Mouse (Mus musculus): ENCODE measurements at regions not wholly inside any gene's neighbourhood (a gene's known extent, or its start where the extent isn't known, plus 50 kb on each side); places are given as distances from the start of the nearest gene placed in this dataset.

DNA sequence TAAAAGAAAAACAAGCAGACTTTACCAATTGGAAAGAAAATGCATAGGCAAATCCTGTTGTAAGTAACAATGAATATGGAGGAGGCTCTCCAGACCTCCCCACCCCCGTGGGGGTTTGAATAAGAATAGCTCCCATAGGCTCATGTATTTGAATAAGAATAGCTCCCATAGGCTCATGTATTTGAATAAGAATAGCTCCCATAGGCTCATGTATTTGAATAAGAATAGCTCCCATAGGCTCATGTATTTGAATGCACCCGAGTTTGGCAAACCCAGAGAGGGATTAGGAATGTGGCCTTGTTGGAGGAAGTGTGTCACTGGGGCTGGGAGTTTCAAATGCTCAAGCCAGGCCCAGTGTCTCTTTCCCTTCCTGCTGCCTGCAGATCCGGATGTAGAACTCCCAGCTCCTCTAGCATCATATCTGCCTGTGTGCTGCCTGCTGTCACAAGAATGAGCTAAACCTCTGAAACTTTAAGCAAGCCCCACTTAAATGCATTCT lies 158.7 kb downstream of the CK137956 start:
- Histone ChIP-seq H3K4me3 (ENCODE audit: control insufficient read depth, low read depth, low read length) (no peak overlapping the region), H3K36me3 (ENCODE audit: control insufficient read depth, insufficient read depth, low read length) (no peaks in the 10 kb centered on the region), H3K27me3 (ENCODE audit: control insufficient read depth, insufficient read depth, low read length) (no peaks in the 10 kb centered on the region), H3K27ac (ENCODE audit: control insufficient read depth, insufficient read depth, low read depth, low read length) (no peak overlapping the region), H3K4me1 (ENCODE audit: control insufficient read depth, insufficient read depth, low read length) (no peaks in the 10 kb centered on the region)
- no peak for TF ChIP-seq POLR2A (IDR thresholded peaks at IDR 0.05; ENCODE audit: control insufficient read depth, low read depth, low read length)
- TF ChIP-seq CTCF (IDR thresholded peaks at IDR 0.05; ENCODE audit: control insufficient read depth, insufficient read depth, insufficient replicate concordance, low read depth, low read length), result no peak

GRCm38 (mm10) chr4:127810899-127811510 lies 159.7 kb downstream of the CK137956 start:
- TF ChIP-seq CTCF (IDR thresholded peaks at IDR 0.05; ENCODE audit: control insufficient read depth, insufficient read depth, insufficient replicate concordance, low read depth, low read length), result no peak
- TF ChIP-seq POLR2A (IDR thresholded peaks at IDR 0.05; ENCODE audit: control insufficient read depth, low read depth, low read length), result no peak
- Histone ChIP-seq H3K4me1 (ENCODE audit: control insufficient read depth, insufficient read depth, low read length) (no peaks in the 10 kb centered on the region), H3K27me3 (ENCODE audit: control insufficient read depth, insufficient read depth, low read length) (no peaks in the 10 kb centered on the region), H3K27ac (ENCODE audit: control insufficient read depth, insufficient read depth, low read depth, low read length) (no peak overlapping the region), H3K4me3 (ENCODE audit: control insufficient read depth, low read depth, low read length) (no peak overlapping the region), H3K36me3 (ENCODE audit: control insufficient read depth, insufficient read depth, low read length) (no peaks in the 10 kb centered on the region)

DNA sequence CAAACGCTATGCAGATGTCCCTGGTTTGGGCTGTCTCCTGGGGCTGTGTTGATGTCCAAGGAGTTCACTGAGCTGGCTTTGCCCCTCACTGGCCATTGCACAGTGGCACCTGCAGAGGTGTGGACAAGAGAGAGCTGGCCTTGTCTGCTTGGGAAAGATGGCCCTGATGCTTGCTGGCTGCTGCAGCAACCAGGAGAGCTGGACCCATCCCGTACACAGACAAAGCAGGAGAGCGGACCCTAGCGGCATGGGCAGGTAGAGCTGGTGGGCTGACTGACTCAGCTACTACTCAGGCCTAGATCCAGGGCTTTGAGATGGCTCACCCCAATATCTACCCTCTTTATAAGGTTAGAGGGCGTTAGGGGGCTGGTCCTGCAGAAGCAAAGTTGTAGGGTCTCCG lies 161.7 kb downstream of the CK137956 start:
- TF ChIP-seq POLR2A (IDR thresholded peaks at IDR 0.05; ENCODE audit: control insufficient read depth, low read depth, low read length) (no peak), CTCF (IDR thresholded peaks at IDR 0.05; ENCODE audit: control insufficient read depth, insufficient read depth, insufficient replicate concordance, low read depth, low read length) (no peak)
- Histone ChIP-seq H3K4me1 (ENCODE audit: control insufficient read depth, insufficient read depth, low read length) (no peaks in the 10 kb centered on the region), H3K4me3 (ENCODE audit: control insufficient read depth, low read depth, low read length) (no peak overlapping the region), H3K36me3 (ENCODE audit: control insufficient read depth, insufficient read depth, low read length) (no peaks in the 10 kb centered on the region), H3K27me3 (ENCODE audit: control insufficient read depth, insufficient read depth, low read length) (no peaks in the 10 kb centered on the region), H3K27ac (ENCODE audit: control insufficient read depth, insufficient read depth, low read depth, low read length) (no peak overlapping the region)

DNA sequence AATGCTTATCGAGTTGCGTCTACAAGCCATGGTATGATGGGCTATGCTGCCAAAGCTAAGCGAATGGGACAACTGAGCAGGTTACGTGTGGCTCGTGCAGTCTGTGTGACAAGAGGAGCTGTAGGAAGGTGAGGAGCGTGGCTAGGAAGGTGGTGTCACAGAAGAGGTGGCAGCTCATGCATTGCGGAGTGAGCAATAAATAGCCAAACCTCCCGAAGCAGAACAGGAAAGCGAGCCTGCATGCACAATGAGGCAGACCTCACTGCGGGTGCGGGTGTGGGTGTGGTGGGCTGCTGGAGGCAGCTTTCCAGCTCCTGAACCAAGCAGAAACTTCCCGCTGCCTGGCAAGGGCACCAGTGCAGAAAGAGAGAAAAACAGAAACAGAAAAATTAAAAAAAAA lies 181.5 kb downstream of the CK137956 start:
- no peak overlapping the region for H3K27ac ChIP-seq (ENCODE audit: control insufficient read depth, insufficient read depth, low read depth, low read length)
- H3K4me1 ChIP-seq (ENCODE audit: control insufficient read depth, insufficient read depth, low read length), result no peaks in the 10 kb centered on the region
- H3K4me3 ChIP-seq (ENCODE audit: control insufficient read depth, low read depth, low read length), result no peak overlapping the region
- no peaks in the 10 kb centered on the region for H3K36me3 ChIP-seq (ENCODE audit: control insufficient read depth, insufficient read depth, low read length)
- TF ChIP-seq CTCF (IDR thresholded peaks at IDR 0.05; ENCODE audit: control insufficient read depth, insufficient read depth, insufficient replicate concordance, low read depth, low read length) (no peak), POLR2A (IDR thresholded peaks at IDR 0.05; ENCODE audit: control insufficient read depth, low read depth, low read length) (no peak)
- no peaks in the 10 kb centered on the region for H3K27me3 ChIP-seq (ENCODE audit: control insufficient read depth, insufficient read depth, low read length)

DNA sequence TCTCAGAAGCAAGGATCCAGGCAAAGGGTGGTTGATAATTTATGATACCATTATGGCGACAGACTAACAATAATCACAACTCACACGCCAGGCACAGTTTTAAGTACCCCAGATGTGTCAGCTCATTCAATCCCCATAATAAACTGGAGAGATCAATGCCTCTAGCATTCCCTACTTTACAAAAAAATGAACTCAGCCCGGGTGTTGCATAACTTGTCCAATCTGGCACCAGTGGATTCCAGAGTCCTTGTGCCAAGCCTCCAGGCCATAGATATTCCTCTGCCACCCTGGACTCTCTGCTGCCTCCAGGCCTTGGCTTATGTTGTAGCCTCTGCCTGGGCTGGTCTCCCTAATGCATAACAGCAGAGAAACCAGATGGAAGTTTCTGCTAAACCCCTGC lies 185.0 kb downstream of the CK137956 start:
- H3K27ac ChIP-seq (ENCODE audit: control insufficient read depth, insufficient read depth, low read depth, low read length), result no peak overlapping the region
- H3K4me3 ChIP-seq (ENCODE audit: control insufficient read depth, low read depth, low read length), result no peak overlapping the region
- H3K36me3 ChIP-seq (ENCODE audit: control insufficient read depth, insufficient read depth, low read length), result no peaks in the 10 kb centered on the region
- no peak for TF ChIP-seq CTCF (IDR thresholded peaks at IDR 0.05; ENCODE audit: control insufficient read depth, insufficient read depth, insufficient replicate concordance, low read depth, low read length)
- no peak for TF ChIP-seq POLR2A (IDR thresholded peaks at IDR 0.05; ENCODE audit: control insufficient read depth, low read depth, low read length)
- no peaks in the 10 kb centered on the region for H3K4me1 ChIP-seq (ENCODE audit: control insufficient read depth, insufficient read depth, low read length)
- no peaks in the 10 kb centered on the region for H3K27me3 ChIP-seq (ENCODE audit: control insufficient read depth, insufficient read depth, low read length)

DNA sequence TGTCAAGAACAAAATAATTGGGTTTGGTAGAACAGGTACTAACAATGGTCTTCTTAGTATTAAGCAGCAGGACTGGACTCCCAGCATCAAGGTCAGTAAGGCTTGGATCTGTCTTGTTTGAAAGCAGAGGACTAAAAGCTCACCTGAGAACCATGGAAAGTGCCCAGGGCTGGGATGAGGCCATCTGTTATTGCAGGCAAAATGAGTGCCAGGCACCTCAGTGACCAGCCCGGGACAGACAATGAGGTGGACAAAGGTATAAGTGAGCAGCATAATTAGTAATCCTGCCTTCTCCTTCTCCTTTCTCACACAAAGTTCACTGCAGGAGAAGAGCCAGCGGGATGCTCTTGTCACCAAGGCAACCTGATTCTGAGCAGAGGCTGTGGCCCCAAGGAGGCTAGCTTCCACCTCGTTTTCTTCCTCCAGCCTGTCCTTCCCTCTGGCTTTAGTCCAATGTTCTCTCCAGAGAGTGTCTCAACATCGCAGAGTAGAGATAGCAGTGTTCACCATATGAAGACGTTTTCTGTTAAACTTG lies 198.7 kb downstream of the CK137956 start:
- no peak for TF ChIP-seq POLR2A (IDR thresholded peaks at IDR 0.05; ENCODE audit: control insufficient read depth, low read depth, low read length)
- TF ChIP-seq CTCF (IDR thresholded peaks at IDR 0.05; ENCODE audit: control insufficient read depth, insufficient read depth, insufficient replicate concordance, low read depth, low read length), result no peak
- Histone ChIP-seq H3K4me3 (ENCODE audit: control insufficient read depth, low read depth, low read length) (no peak overlapping the region), H3K36me3 (ENCODE audit: control insufficient read depth, insufficient read depth, low read length) (no peaks in the 10 kb centered on the region), H3K4me1 (ENCODE audit: control insufficient read depth, insufficient read depth, low read length) (no peaks in the 10 kb centered on the region), H3K27me3 (ENCODE audit: control insufficient read depth, insufficient read depth, low read length) (no peaks in the 10 kb centered on the region), H3K27ac (ENCODE audit: control insufficient read depth, insufficient read depth, low read depth, low read length) (no peak overlapping the region)

- Histone ChIP-seq H3K36me3 (ENCODE audit: control insufficient read depth, insufficient read depth, low read length) (no peaks in the 10 kb centered on the region), H3K4me1 (ENCODE audit: control insufficient read depth, insufficient read depth, low read length) (no peaks in the 10 kb centered on the region), H3K4me3 (ENCODE audit: control insufficient read depth, low read depth, low read length) (no peak overlapping the region), H3K27ac (ENCODE audit: control insufficient read depth, insufficient read depth, low read depth, low read length) (no peak overlapping the region), H3K27me3 (ENCODE audit: control insufficient read depth, insufficient read depth, low read length) (no peaks in the 10 kb centered on the region)
- TF ChIP-seq POLR2A (IDR thresholded peaks at IDR 0.05; ENCODE audit: control insufficient read depth, low read depth, low read length) (no peak), CTCF (IDR thresholded peaks at IDR 0.05; ENCODE audit: control insufficient read depth, insufficient read depth, insufficient replicate concordance, low read depth, low read length) (no peak)
These were observed 207.0 kb downstream of the CK137956 start for GRCm38 (mm10) chr4:127763736-127764135.

Measured in testis, adult 2 months (tissue).